Mouse (Mus musculus): ENCODE results near the gene Slc1a7.
A peak's percentile ranks its signal among the peaks of the same experiment; 100 is the strongest.

The Slc1a7 gene

GRCm38 (mm10) chr4:108014466-108014865, 46.3 kb downstream of the Slc1a7 start:
- DNase-seq (ENCODE audit: low spot score): no peak

- DNase-seq (ENCODE audit: low spot score): no peak
These were observed 47.1 kb downstream of the Slc1a7 start for GRCm38 (mm10) chr4:108015067-108015765.

- DNase-seq (ENCODE audit: low spot score): no peak
These were observed 48.2 kb downstream of the Slc1a7 start for GRCm38 (mm10) chr4:108016321-108016720.

- DNase-seq (ENCODE audit: low spot score): no peak
These were observed 49.7 kb downstream of the Slc1a7 start for GRCm38 (mm10) chr4:108017839-108018238.

GRCm38 (mm10) chr4:108018241-108018923, 50.2 kb downstream of the Slc1a7 start:
- no peak for DNase-seq (ENCODE audit: low spot score)

- DNase-seq (ENCODE audit: low spot score): peak; percentile 11
These were observed 51.1 kb downstream of the Slc1a7 start for GRCm38 (mm10) chr4:108018961-108019921.

GRCm38 (mm10) chr4:108020178-108020577, 52.0 kb downstream of the Slc1a7 start:
- DNase-seq (ENCODE audit: low spot score): no peak

- no peak for DNase-seq (ENCODE audit: low spot score)
These were observed 55.1 kb downstream of the Slc1a7 start for GRCm38 (mm10) chr4:108023186-108023585.

GRCm38 (mm10) chr4:108024641-108025040, 56.5 kb downstream of the Slc1a7 start:
- DNase-seq (ENCODE audit: low spot score): no peak

GRCm38 (mm10) chr4:108025269-108025668, 57.1 kb downstream of the Slc1a7 start:
- DNase-seq (ENCODE audit: low spot score): no peak

GRCm38 (mm10) chr4:108026193-108026592, 58.1 kb downstream of the Slc1a7 start:
- no peak for DNase-seq (ENCODE audit: low spot score)

GRCm38 (mm10) chr4:108030888-108031501, 62.9 kb downstream of the Slc1a7 start:
- no peak for DNase-seq (ENCODE audit: low spot score)

GRCm38 (mm10) chr4:108031502-108032351, 63.6 kb downstream of the Slc1a7 start:
- no peak for DNase-seq (ENCODE audit: low spot score)

GRCm38 (mm10) chr4:108032352-108032849, 64.3 kb downstream of the Slc1a7 start:
- DNase-seq (ENCODE audit: low spot score): no peak

- DNase-seq (ENCODE audit: low spot score): no peak
These were observed 65.1 kb downstream of the Slc1a7 start for GRCm38 (mm10) chr4:108033041-108033764.

- DNase-seq (ENCODE audit: low spot score): no peak
These were observed 68.9 kb downstream of the Slc1a7 start for GRCm38 (mm10) chr4:108037027-108037426.

GRCm38 (mm10) chr4:108045136-108046107, 77.3 kb downstream of the Slc1a7 start:
- DNase-seq (ENCODE audit: low spot score): no peak

GRCm38 (mm10) chr4:108046136-108046535, 78.0 kb downstream of the Slc1a7 start:
- no peak for DNase-seq (ENCODE audit: low spot score)
